Mouse (Mus musculus): Measurements from ENCODE around the gene Gm7073.

Gene Gm7073

DNA sequence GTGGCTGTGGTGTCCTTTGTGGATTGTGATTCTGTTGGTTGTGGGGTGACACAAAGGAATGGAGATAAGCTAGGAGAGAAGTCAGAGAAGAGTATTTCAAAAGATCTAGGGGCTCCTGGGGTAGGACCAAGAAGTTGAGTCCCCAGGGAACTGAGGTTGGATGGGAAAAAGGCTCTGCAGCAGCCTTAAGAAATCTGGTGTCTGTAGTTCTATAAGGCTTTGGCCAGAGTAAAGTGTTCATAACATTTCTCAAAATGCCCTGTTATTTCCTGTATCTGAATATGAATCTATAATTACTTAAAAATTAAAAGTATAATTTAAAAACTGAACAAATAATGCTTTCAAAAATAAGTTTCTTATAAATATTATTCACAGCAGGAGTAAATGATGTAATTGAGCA, at the start of gene Gm7073:
Gene Gm7073, minus strand, starts transcription at position 101 of the 400 bp plus-strand sequence.
- in situ Hi-C loops (cut with MboI; ENCODE audit: low sequenced_read_pairs), result no loop called here

DNA sequence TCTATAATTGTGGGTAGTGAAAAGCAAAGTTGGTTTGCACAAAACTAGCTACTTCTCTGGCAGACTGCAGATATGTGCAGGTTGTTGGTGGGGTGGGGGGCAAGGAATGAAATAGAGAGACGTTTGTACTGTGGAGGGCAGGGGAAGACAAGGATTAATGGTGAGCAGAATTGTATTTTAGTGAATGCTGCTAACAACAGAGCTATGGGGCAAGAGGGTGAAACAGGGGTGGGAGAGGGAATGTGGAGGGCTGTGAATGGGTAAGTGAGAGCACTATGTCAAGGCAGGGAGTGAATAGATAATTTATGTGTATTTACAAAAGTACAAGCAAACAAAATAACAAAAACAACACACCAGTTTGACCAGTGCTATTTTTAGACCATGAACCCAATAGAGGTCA, 31.5 kb upstream of the Gm7073 start:
- in situ Hi-C loops (cut with MboI; ENCODE audit: low sequenced_read_pairs), result no loop called here

DNA sequence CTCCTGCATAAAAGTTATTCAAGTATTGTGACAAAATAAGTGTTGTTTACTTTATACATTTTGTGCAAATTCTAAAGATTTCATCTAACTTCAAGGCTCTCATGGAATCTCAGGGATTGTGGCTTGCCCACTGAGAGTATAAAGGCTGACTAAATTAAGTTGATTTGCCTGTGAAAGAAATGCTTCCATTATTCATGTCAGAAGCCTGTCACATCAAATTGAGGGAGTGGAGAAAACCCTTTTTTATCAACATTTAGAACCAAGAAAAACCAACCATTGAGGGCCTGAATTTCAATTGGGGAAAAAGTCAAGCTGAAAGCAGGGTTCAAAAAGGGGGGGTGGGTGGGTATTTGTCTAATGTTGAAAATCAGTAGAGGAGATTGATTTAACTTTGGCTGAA, 30.0 kb upstream of the Gm7073 start:
- in situ Hi-C loops (cut with MboI; ENCODE audit: low sequenced_read_pairs), result no loop called here

DNA sequence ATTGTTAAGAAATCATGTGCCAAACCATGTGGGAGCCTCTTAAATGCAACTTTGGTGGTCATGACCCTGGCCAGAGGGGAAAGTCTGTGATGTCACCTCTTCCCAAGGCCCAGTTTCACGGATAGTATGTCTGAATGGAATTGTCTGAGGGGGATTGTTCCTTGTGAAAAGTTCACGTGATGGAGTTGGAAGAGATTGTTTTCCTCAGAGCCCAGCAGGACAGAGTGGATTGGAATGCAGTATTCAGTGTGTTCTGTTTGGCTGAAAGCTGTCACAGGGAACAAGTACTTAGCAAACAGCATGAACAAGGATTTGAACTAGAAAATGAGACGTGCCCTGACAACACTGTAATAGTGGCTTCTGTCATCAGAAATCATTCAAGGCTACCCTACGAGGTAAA, 16.2 kb upstream of the Gm7073 start:
- in situ Hi-C loops (cut with MboI; ENCODE audit: low sequenced_read_pairs), result no loop called here

DNA sequence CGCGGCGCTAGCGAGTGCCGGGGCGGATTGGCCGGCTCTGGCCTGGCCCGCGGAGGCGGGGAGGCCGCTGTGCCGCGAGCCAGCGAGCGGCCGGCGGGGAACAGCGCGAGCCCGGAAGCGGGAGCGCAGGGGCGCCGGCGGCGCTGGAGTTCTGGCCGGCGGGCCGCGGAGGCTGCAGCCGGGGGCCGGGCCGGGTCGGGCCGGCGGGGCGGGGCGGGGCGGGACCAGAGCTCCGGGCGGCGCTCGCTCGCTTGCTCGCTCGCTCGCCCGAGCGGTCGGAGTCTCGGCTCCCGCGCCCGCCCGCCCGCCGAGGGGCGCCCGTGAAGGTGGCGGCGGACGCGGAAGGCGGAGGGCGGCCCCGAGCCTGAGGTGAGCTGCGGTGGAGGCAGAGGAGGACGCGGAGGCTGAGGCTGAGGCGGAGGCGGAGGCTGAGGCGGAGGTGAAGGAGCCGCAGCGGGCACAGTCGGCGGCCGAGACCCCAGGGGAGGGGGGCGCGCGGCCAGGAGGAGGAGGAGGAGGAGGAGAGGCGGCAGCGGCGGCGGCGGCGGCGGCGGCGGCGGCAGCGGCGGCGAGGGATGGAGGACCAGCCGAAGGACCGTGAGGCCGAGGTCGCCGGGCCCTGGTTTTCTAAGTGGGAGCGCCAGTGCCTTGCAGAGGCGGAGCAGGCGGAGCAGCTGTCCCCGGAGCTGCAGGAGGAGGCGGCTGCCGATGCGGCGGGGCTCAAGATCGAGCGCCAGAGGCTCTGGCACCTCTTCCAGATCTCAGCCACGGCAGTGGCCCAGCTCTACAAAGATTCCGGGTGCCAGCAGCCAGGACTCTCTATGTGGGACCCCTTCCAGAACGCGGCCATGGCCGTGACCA, 8.6 kb upstream of the Gm7073 start:
- in situ Hi-C loops (cut with MboI; ENCODE audit: low sequenced_read_pairs), result no loop called here

DNA sequence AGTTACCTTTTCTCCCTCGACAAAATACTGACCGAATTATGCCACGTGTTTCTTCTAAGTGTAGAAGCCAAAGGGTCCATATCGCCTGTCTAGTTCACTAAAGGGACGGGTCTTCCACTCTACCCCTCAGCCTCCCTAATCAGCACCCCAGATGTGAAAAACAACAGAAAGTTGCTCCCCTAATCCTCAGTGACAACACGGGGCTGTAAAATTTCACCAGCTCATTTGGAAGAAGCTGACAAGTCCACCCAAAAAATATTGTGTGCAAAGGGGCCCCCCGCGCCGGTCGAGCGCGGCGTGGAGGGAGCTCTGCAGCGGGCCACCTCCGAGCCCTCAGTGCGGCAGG, 8.0 kb upstream of the Gm7073 start:
- in situ Hi-C loops (cut with MboI; ENCODE audit: low sequenced_read_pairs), result no loop called here

DNA sequence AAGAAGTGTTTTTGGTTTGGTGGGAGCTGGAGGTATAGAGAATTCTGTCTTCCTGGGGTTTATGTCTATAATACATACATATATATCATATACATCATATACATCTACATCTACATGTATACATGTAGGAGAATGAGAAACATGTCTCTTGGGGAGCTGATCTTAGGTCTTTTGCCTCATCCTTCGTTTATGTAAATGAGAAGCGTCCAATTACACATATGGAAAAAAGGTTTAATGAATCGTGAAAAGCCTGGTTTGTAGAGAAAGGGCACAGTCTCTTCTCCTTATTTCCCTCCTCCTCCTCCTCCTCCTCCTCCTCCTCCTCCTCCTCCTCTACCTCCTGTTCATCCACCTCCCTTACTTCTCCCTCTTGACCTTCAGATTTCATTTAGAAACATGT, 6.9 kb upstream of the Gm7073 start:
- in situ Hi-C loops (cut with MboI; ENCODE audit: low sequenced_read_pairs), result no loop called here

DNA sequence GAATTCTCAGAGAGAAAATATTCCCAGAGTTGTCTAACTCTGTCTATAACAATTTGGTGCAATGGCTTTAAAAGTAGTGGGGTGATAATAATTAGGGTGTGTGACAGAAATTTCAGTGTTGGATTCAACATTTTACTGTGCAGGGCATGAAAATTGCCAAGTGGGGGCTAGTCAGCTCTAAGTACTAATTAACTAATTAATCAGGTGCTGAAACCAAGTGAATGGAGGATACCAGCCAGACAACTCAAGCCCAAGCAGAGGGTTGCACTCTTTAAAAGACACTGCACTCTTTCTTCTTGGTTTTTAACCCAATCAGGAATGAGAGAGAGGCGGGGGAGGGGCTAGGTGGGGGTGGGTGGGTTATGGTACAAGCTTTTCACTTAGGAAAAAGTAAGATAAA, 6.4 kb upstream of the Gm7073 start:
- in situ Hi-C loops (cut with MboI; ENCODE audit: low sequenced_read_pairs), result no loop called here

DNA sequence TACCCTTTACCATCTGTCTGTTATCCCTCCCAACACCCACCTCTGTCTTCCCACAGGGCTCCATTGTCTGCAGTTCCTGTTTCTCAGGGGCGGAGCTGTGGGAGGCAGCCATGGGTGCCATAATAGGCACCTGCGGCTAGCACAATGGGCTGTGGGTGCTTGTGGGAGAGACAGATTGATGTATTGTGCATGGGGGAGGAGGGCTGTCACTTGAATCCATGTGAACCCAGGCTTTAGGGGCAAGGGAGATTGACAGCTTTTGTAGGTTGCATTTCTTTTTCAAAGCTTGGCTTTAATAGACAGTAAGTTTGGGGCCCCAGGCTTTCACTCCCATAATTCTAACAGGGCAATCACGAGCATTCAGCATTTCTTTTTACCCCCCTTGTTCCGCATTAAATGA, 5.0 kb upstream of the Gm7073 start:
- in situ Hi-C loops (cut with MboI; ENCODE audit: low sequenced_read_pairs), result no loop called here

DNA sequence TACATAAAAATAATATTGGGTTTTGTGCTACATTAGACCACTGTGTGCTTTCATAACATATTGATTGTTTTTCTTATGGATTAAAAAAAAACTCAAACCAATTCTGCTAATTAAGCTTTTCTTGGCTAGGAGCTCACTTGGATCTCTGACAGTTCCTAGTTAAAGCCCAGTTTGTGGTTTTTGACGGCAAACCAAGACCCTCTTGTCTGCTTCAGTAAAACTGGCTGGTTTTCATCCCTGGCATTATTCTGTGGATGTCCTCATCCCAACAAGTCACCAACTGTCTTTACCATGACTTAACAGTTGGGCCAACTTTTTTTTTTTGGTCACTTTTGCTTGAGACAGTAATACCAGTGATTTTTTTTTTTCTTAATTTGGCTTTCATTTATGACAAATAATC, 3.9 kb upstream of the Gm7073 start:
- in situ Hi-C loops (cut with MboI; ENCODE audit: low sequenced_read_pairs), result no loop called here

DNA sequence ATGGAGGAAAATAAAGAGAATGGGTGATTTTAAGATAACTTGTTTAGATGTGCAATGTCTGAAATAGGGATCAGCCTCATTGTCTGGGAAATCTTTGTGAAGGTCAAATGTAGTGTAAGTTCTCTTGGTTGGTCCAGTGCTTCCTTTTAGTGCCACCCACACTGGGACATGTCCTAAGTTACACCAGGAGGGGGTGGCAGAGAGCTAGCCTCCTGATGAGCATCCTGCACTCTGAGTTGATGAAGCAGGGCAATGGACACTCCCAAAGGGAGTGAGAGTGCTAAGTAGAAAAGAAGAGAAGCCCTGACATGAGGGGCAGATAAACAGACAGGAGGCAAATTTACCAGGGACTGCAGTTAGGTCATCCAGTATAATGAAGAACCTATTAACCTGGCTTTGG, 35.1 kb downstream of the Gm7073 start:
- in situ Hi-C loops (cut with MboI; ENCODE audit: low sequenced_read_pairs), result no loop called here

DNA sequence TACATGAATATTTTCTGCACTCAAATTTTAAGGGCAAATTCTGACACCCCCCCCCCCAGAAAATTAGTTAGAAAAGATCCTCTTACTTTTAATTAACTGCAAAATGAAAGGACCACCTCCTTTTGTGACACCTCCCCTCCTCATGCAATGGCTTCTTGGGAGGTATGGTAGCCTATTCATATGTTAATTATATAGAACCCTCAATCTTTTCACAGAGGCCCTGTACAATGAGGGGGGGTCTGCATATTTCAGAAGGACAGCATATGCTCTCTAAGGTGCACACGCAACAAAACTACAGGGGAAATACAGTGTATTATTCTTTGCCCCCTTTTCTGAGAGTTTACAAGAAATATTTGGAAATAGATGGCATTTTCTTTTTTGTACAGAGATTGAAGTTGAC, 41.3 kb downstream of the Gm7073 start:
- in situ Hi-C loops (cut with MboI; ENCODE audit: low sequenced_read_pairs), result no loop called here

DNA sequence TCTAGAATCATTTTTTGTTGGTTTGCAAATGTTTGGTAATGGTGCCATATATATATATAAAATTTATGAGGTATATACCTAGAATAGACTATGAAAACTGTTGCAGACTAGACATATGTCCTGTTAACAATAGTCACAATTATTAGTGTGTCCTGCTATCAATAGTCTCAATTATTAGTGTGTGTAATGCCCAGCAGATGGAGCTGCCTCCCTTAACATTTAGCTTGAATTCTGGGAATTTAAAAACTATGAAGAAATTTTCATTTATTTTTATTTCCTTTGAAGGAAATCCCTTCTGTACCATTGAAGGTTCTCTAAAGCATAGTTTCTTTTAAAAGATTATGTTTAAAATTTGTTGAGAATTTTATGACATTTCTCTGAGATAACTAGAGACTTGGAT, 43.7 kb downstream of the Gm7073 start:
- in situ Hi-C loops (cut with MboI; ENCODE audit: low sequenced_read_pairs), result no loop called here

DNA sequence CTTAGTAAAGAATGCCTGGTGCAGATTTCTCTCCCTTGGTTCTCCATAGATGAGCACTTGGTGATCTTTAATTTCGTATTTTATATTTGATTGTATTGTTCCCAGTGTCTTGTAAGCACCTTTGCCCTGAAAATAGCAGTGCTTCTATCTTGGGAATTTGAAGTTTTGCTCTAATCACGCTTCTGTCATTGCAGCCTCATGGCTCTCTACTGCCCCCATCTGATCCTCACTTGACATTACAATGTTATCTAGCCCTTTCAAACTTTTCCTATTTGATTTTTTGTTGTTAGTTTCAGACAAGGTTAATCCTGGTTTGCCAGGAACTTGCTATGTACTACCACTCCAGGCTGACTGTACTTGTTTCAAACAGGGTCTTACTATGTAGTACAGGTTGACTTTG, 75.3 kb downstream of the Gm7073 start:
- in situ Hi-C loops (cut with MboI; ENCODE audit: low sequenced_read_pairs), result no loop called here

DNA sequence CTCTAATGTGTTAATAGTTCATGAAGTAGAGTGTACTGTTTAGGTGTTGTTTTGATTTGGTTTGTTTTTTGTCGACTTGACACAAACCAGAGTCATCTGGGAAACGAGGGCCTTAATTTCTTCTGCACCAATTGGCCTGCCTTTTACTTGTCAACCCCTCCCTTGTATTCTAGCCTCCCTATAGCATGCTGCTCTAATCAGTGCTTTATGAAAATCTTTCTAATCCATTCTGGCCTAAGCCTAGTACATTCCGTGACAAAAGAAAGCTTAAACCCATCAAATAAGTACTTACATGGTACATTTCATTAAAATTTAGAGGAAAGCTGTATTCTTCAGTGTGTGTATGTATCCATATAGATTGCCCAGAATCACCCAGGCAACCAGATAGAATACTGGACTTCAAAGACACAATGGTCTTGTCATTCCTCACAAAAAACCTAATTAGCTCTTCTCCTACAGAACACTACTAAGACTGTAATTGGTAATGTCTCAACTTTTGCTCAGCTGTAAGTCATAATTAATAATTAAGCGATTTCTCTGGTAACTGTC, 124.4 kb downstream of the Gm7073 start:
- in situ Hi-C loops (cut with MboI; ENCODE audit: low sequenced_read_pairs), result no loop called here

DNA sequence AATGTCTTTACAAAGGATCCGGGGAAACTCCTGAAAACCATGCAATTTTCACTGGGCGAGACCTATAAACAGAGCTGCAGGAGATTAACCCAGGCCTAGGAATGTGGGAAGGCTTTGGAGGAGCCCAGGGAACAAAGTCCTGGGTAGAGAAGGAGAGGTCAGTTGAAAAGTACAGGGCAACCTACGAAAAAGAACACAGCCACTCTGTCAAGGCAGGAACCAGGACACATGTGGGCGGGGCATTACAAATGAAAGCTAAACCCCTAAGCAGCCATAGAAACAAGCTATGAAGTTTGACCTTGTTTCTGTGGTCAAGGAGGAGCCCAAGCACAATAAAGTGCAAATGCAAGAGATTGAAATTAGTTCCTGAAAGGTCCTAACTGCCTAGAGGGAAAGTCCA, 133.4 kb downstream of the Gm7073 start:
- in situ Hi-C loops (cut with MboI; ENCODE audit: low sequenced_read_pairs), result no loop called here

DNA sequence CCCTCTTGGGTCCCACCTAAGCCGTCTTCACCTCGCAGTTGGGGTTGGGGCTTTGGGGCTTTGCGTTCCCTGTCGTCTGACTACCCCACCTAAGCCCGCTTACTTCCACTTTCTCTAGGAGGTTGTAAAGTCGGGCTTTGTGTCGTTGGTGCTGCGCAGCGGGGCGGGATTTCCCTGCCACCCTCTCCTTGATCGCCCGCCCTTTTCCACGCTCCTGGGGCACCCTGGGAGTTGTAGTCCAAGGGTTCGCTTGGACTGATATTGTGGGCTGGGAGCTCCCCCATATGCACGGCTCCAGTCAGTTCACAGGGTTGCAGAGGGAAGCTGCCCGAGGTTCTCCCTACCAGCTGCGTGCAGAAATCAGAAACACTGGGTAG, 134.4 kb downstream of the Gm7073 start:
- in situ Hi-C loops (cut with MboI; ENCODE audit: low sequenced_read_pairs), result no loop called here

DNA sequence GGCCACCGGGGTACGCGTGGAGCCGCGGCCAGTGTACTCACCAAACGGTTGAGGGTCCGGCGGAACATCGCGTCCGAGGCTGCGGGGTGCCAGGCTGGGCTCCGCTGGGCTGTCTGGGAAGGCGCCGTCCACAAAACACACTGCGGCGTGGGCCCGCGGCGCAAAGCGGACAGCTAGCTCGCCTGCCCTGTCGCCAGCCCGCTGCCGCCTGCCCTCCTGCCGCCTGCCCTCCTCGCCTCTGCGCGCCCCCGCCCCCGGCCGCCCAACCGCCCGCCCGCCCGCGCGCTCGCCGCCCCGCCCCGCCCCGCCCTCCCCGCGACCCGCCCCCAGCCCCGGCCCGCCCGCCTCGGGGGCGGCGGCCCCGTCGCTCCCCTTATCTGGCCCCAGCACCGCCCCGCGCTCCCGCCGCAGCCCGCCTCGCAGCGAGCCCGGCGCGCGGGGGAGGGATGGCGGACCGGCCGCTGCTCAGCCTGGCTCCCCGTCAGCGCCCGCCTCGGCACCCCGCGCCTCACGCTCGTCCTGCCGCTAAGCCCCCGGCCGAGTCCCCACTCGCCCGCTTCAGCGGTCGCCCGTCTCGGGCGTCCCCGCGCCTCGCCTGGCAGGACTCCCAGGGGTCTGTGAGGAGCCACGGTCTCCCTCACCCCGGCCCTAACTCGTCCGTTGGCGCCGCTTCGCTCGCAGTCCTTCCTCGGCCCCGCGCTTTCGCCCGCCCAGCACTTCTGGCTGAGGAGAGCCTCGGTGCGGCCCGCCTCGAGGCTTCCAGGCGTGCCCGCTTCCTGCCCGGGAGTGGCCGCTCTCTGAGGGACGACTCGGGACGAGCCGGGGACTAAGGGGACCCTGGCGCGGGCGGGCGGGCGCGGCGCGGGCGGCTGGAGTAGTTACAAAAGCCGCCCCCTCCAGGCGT, 135.0 kb downstream of the Gm7073 start:
- in situ Hi-C loops (cut with MboI; ENCODE audit: low sequenced_read_pairs), result no loop called here

DNA sequence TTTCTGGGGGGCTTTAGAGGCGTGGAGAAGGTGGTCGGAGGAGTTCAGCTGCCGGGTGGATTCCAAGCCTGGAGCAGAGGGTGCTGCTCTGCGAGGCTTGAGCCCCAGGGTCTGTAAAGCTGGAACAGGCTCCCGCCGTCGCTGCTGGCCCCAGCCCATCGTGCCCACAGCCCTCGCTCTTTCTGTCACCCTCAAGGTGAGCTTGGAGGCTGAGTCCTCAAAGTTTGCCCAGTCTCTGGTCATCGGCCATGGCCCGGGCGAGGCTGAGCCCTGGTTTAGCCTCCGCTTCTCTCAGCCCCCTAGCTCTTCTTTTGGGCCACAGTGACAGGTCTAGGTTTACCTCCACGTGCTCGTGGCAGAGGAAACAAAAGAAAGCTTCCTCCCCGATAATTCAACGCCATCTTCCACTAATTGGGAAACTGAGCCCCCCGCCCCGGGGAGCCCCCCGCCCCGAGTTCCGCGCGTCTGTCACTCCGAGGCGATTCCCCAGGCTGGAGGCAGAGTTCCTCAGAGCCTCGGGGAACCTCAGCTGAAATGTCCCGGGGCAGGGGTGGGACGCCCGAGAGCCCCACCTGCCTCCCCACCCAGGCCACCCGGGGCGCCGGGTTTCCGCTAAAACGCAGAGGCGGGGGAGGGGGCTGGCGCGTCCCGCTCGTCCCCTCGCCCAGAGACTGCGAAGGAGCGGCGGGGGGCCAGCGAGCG, 135.8 kb downstream of the Gm7073 start:
- in situ Hi-C loops (cut with MboI; ENCODE audit: low sequenced_read_pairs), result no loop called here

DNA sequence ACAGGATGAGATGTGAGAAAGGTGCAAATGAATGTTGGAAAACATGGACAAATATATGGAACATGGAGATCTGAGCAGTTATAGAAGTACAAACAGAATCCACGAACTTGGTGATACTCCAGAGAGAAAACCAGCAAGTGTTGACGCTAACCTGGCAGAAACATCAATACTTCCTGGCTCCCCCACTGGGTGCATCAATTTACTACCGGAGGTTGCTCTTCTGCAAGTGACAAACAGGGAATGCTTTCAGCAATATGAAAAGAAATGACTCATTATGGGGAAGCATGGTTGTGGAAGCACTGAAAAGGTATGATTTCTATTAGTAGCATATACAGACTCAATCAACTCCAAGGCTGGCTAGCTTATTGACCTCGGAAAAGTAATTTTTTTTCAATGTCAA, 144.8 kb downstream of the Gm7073 start:
- in situ Hi-C loops (cut with MboI; ENCODE audit: low sequenced_read_pairs), result no loop called here

DNA sequence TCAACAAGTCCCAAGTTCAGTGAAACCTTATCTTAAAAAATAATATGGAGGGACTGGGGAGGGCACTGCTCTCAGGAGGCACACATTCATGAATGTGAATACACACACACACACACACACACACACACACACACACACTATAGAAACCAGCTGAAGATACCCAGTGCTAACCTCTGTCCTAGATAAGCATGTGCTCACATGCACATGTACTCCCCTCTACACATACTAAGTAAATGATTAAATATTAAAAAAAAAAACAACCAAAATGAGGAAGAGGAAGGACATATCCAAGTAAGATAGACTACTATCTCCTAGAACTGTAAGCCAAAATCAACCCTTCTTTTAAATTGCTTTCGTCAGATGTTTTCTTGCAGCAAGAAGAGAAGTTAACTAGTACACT, 152.2 kb downstream of the Gm7073 start:
- in situ Hi-C loops (cut with MboI; ENCODE audit: low sequenced_read_pairs), result no loop called here
